9 mouse cellular contexts compared by ENCODE assay signal in genomic region chr9:114932607-114933006, GRCm38 (mm10). TPM values are rescaled to one million over a fixed set of nuclear protein-coding genes. Genes with fewer than 3 reads are reported as not detected.
DNase-seq lines count a peak whose midpoint lies in the region; ATAC-seq and TF ChIP-seq lines count a peak whose summit lies in the region.
"Had no signal": no experiment of that assay in that cellular context is flagged by ENCODE, and none has a peak within 500 bp of the region (broad histone marks: within the 10 kb centered on the region; RNA-seq: fewer than 3 reads in every experiment).

No protein-coding gene starts in this region.

- no peak for TF ChIP-seq CTCF in layer of hippocampus, adult 2 months (conservative IDR thresholded peaks at IDR 0.05)
- no peak for TF ChIP-seq CTCF in liver, postnatal 0 days (IDR thresholded peaks at IDR 0.05; ENCODE audit: low read depth)

- H3K4me3 ChIP-seq in layer of hippocampus, adult 2 months: peak overlapping the region; percentile 69
- H3K4me3 ChIP-seq in embryonic facial prominence, embryonic 12.5 days: peak overlapping the region; percentile 74
- peak overlapping the region; percentile 72 for H3K4me3 ChIP-seq in intestine, embryonic 14.5 days (ENCODE audit: low read depth, low read length)
- peak overlapping the region; percentile 60 for H3K4me3 ChIP-seq in liver, postnatal 0 days (ENCODE audit: low read depth, low read length)

- H3K9me3 ChIP-seq in embryonic facial prominence, embryonic 12.5 days: no peaks in the 10 kb centered on the region
- H3K9me3 ChIP-seq in intestine, embryonic 14.5 days (ENCODE audit: control insufficient read depth, low read length): no peaks in the 10 kb centered on the region
- H3K9me3 ChIP-seq in liver, postnatal 0 days (ENCODE audit: low read length): no peaks in the 10 kb centered on the region

- H3K4me1 ChIP-seq in embryonic facial prominence, embryonic 12.5 days: peaks cover 13% of the 10 kb centered on the region; the same call in 1 of the 2 replicates
- peaks cover 7% of the 10 kb centered on the region for H3K4me1 ChIP-seq in intestine, embryonic 14.5 days (replicated peaks; ENCODE audit: control insufficient read depth, insufficient read depth, low read length)
- peaks cover 20% of the 10 kb centered on the region for H3K4me1 ChIP-seq in liver, postnatal 0 days (ENCODE audit: insufficient read depth)

- H3K9ac ChIP-seq in embryonic facial prominence, embryonic 12.5 days: no peak overlapping the region; the same call in 1 of the 2 replicates
- H3K9ac ChIP-seq in intestine, embryonic 14.5 days (ENCODE audit: low read length): peak overlapping the region; percentile 67
- peak overlapping the region; percentile 63 for H3K9ac ChIP-seq in liver, postnatal 0 days (replicated peaks)

- WGBS in embryonic facial prominence, embryonic 12.5 days: 21% methylated on average over 13 of the region's 13 CpGs
- 24% methylated on average over 13 of the region's 13 CpGs for WGBS in intestine, embryonic 14.5 days
- 12% methylated on average over 13 of the region's 13 CpGs for WGBS in liver, postnatal 0 days (ENCODE audit: insufficient replicate concordance)

- no peak for ATAC-seq in embryonic facial prominence, embryonic 12.5 days (ENCODE audit: insufficient number of reproducible peaks, insufficient read depth, low FRiP score, low TSS enrichment)
- no peak for ATAC-seq in intestine, embryonic 14.5 days (replicated peaks; ENCODE audit: low FRiP score, low TSS enrichment, low read depth)
- ATAC-seq in liver, postnatal 0 days: no peak
- no peak for ATAC-seq in granulocyte monocyte progenitor cell, adult 5-6 weeks (replicated peaks; ENCODE audit: poor library complexity, severe bottlenecking)

- no peaks in the 10 kb centered on the region for H3K27me3 ChIP-seq in embryonic facial prominence, embryonic 12.5 days
- H3K27me3 ChIP-seq in intestine, embryonic 14.5 days (replicated peaks; ENCODE audit: control insufficient read depth, insufficient read depth, low read length): no peaks in the 10 kb centered on the region
- no peaks in the 10 kb centered on the region for H3K27me3 ChIP-seq in liver, postnatal 0 days (ENCODE audit: insufficient read depth, low read length)

- H3K4me2 ChIP-seq in embryonic facial prominence, embryonic 12.5 days (replicated peaks): peak overlapping the region; percentile 98
- peak overlapping the region; percentile 97 for H3K4me2 ChIP-seq in intestine, embryonic 14.5 days (ENCODE audit: low read length)
- H3K4me2 ChIP-seq in liver, postnatal 0 days (ENCODE audit: low read depth, low read length): peak overlapping the region; percentile 76

- peak overlapping the region; percentile 89; the same call in 1 of the 2 replicates for H3K27ac ChIP-seq in layer of hippocampus, adult 2 months
- no peak overlapping the region for H3K27ac ChIP-seq in embryonic facial prominence, embryonic 12.5 days
- no peak overlapping the region for H3K27ac ChIP-seq in intestine, embryonic 14.5 days (ENCODE audit: low read depth)
- peak overlapping the region; percentile 87 for H3K27ac ChIP-seq in liver, postnatal 0 days (ENCODE audit: low read depth)

- TF ChIP-seq EP300 in liver, postnatal 0 days (IDR thresholded peaks at IDR 0.05; ENCODE audit: low read depth): no peak

- no peak for DNase-seq in layer of hippocampus, adult 2 months (ENCODE audit: low spot score in 2 of 2)
- DNase-seq in layer of hippocampus, postnatal 25 days (ENCODE audit: extremely low spot score in 1 of 2, low spot score in 1 of 2): no peak
- no peak for DNase-seq in intestine, embryonic 14.5 days (ENCODE audit: low spot score)
- no peak for DNase-seq in liver, postnatal 0 days
- no peak for DNase-seq in layer of hippocampus, adult 9-11 months
- no peak for DNase-seq in layer of hippocampus, postnatal 10 days (ENCODE audit: low spot score in 2 of 2)

- no peaks in the 10 kb centered on the region for H3K36me3 ChIP-seq in embryonic facial prominence, embryonic 12.5 days
- H3K36me3 ChIP-seq in intestine, embryonic 14.5 days (ENCODE audit: control insufficient read depth, insufficient read depth, low read length): no peaks in the 10 kb centered on the region
- no peaks in the 10 kb centered on the region for H3K36me3 ChIP-seq in liver, postnatal 0 days (replicated peaks; ENCODE audit: insufficient read depth, low read length)

RNA-seq across cellular contexts. Expression of gene Gpd1l, which starts 1.2 kb away (rescaled TPM):
- total RNA-seq in layer of hippocampus, adult 2 months (2021): 10 to 100 TPM; 75.2 to 78.3 TPM
- 10 to 100 TPM; 78.2 to 84.7 TPM for total RNA-seq in layer of hippocampus, postnatal 25 days (2021)
- 9.5 TPM in 2 replicates for polyA plus RNA-seq in embryonic facial prominence, embryonic 12.5 days (2016; fragmentation: Nextera tagmentation; extraction: Ambion mirVana)
- polyA plus RNA-seq in intestine, embryonic 14.5 days (2014; fragmentation: Nextera tagmentation; extraction: Ambion mirVana): 13.0 and 13.5 TPM in 2 replicates
- 6.8 and 7.0 TPM in 2 replicates for polyA plus RNA-seq in liver, postnatal 0 days (2015; fragmentation: Nextera tagmentation; extraction: Ambion mirVana)
- total RNA-seq in granulocyte monocyte progenitor cell, adult 5-6 weeks (2014; fragmentation: Nextera tagmentation): 31.0 and 42.0 TPM in 2 replicates
- total RNA-seq in granulocyte monocyte progenitor cell, adult 5-6 weeks (2017): 33.7 and 36.8 TPM in 2 replicates
- total RNA-seq in layer of hippocampus, postnatal 10 days (2021): 10 to 100 TPM; 84.6 to 89.3 TPM

RNA-seq across cellular contexts. Expression of gene Osbpl10, which starts 45.8 kb away (rescaled TPM):
- 10 to 100 TPM; 19.0 to 19.5 TPM for total RNA-seq in layer of hippocampus, adult 2 months (2021)
- 10 to 100 TPM; 20.0 to 20.9 TPM for total RNA-seq in layer of hippocampus, postnatal 25 days (2021)
- polyA plus RNA-seq in embryonic facial prominence, embryonic 12.5 days (2016; fragmentation: Nextera tagmentation; extraction: Ambion mirVana): 2.9 TPM in 2 replicates
- 1.6 and 2.2 TPM in 2 replicates for polyA plus RNA-seq in intestine, embryonic 14.5 days (2014; fragmentation: Nextera tagmentation; extraction: Ambion mirVana)
- polyA plus RNA-seq in liver, postnatal 0 days (2015; fragmentation: Nextera tagmentation; extraction: Ambion mirVana): 0.07 and 0.20 TPM in 2 replicates
- total RNA-seq in granulocyte monocyte progenitor cell, adult 5-6 weeks (2014; fragmentation: Nextera tagmentation): 0.45 TPM in 1 of 2 replicates, not detected in the other
- 0.13 and 0.21 TPM in 2 replicates for total RNA-seq in granulocyte monocyte progenitor cell, adult 5-6 weeks (2017)
- 10 to 100 TPM; 29.3 to 31.8 TPM for total RNA-seq in layer of hippocampus, postnatal 10 days (2021)
- total RNA-seq: neutrophil, adult 5-6 weeks had no signal

RNA-seq across cellular contexts. Expression of gene Rps27rt, which starts 49.9 kb away (rescaled TPM):
- total RNA-seq in layer of hippocampus, adult 2 months (2021): 10 to 100 TPM; 25.5 to 28.0 TPM
- total RNA-seq in layer of hippocampus, postnatal 25 days (2021): 10 to 100 TPM; 12.8 to 29.9 TPM
- 394 and 429 TPM in 2 replicates for polyA plus RNA-seq in embryonic facial prominence, embryonic 12.5 days (2016; fragmentation: Nextera tagmentation; extraction: Ambion mirVana)
- 552 and 593 TPM in 2 replicates for polyA plus RNA-seq in intestine, embryonic 14.5 days (2014; fragmentation: Nextera tagmentation; extraction: Ambion mirVana)
- 300 and 353 TPM in 2 replicates for polyA plus RNA-seq in liver, postnatal 0 days (2015; fragmentation: Nextera tagmentation; extraction: Ambion mirVana)
- 358 and 366 TPM in 2 replicates for total RNA-seq in granulocyte monocyte progenitor cell, adult 5-6 weeks (2014; fragmentation: Nextera tagmentation)
- 177 and 225 TPM in 2 replicates for total RNA-seq in granulocyte monocyte progenitor cell, adult 5-6 weeks (2017)
- total RNA-seq in layer of hippocampus, postnatal 10 days (2021): 10 to 100 TPM in 1 of 2 experiments, 1 to 10 TPM in 1; 5.7 to 13.2 TPM

Comparison
In these comparisons a context has a peak if more than half of its experiments do, and no peak if none do; other contexts are left out.
1. H3K27ac ChIP-seq: peak in layer of hippocampus, adult 2 months (single experiment) and liver, postnatal 0 days (single experiment); none in embryonic facial prominence, embryonic 12.5 days (single experiment) and intestine, embryonic 14.5 days (single experiment).
2. RNA of gene Osbpl10, which starts 45.8 kb away (total RNA-seq): 29.3 to 31.8 TPM in layer of hippocampus, postnatal 10 days, 20.0 to 20.9 TPM in layer of hippocampus, postnatal 25 days and 19.0 to 19.5 TPM in layer of hippocampus, adult 2 months; 0.13 to 0.45 TPM in granulocyte monocyte progenitor cell, adult 5-6 weeks; every median in the first group is over 10 times any median in the second.
3. RNA of gene Rps27rt, which starts 49.9 kb away (total RNA-seq): 177 to 366 TPM in granulocyte monocyte progenitor cell, adult 5-6 weeks; 12.8 to 29.9 TPM in layer of hippocampus, postnatal 25 days, 25.5 to 28.0 TPM in layer of hippocampus, adult 2 months and 5.7 to 13.2 TPM in layer of hippocampus, postnatal 10 days; every median in the first group is over 4 times any median in the second.
4. Peak in every context shown above with its lines, with median percentiles within 50 percentile points of each other: H3K4me3 ChIP-seq and H3K4me2 ChIP-seq.